Mouse (Mus musculus): ENCODE data around the gene Olfr1232.

The Olfr1232 gene

DNA sequence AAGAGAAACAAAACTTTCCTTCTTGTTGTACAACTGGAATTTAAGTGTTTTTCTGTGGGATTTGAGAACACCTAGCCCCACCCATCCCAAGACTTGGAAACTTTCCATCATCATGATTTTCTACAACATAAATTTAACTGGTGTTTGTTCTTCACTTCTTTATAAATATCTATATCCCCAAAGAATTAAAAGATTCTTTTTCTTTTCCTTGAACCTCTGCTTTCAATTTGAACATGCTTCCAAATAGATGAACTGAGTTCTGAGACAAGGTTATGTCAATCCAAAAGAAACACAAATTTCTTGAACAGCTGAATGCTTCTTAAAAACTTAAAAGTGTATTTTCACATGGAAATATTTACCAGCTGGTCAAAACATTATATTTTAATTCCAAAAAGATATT lies at the start of gene Olfr1232:
Olfr1232 (minus strand) TSS at position 101 of the 400 bp plus-strand sequence.
- DNase-seq = no peak

DNA sequence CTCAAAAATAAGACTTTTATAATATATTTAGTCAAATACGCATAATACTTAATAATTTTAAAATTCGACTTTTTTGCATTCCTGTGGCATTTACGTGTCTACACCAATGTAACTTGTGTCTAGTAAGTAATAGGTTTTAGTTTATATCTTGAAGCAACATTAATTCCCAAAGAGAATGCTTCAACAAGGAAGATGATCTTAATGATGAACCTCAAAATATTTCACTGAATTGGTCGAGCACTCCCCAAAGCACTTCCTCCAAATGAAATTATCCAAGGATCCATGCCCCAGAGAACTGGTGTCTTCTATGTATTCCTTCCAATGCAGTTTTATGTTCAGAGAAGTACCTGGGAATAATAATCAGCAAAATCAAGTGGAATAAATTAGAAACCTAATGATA lies 35.3 kb upstream of the Olfr1232 start, which contains the start of gene Olfr1234:
Olfr1234 (minus strand) TSS at position 101 of the 400 bp plus-strand sequence.
- DNase-seq = no peak

DNA sequence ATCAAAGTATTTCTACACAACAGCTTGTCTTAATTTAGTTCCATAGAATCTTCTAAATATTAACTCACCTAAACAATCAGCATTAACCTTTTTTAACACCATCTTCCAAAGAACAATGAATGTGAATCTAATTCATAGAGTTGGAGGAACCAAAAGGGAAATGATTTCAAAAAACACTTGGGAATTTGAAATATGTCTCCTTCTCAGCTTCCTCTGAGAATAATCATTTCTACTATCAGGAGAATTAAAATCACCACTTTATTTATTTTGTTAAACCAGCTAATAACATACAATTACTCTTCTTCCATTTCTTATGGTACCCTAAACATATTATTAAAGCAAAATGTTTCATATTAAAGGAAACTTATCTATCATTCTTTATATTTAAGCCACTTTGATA lies 12.8 kb upstream of the Olfr1232 start, which contains the start of gene Olfr1233:
Olfr1233 (minus strand) TSS at position 101 of the 400 bp plus-strand sequence.
- no peak for DNase-seq

DNA sequence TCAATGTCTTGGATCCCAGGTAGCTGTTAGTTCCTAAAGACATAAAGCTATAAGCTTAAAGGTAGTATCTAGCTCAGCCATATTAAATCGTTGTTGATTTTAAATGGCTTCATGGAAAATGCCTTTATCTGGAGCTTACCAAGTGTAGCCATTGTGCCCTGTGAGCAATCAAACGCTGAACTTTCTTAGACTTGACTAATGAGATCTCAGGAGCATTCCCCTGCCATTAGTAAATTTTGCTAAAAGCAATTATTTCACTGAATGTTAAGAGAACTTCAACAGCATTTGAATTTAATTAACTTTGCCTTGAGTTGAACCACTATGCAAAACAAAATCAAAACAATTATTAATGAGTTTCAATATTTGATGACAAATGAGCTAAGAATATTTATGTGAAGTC lies 22.5 kb downstream of the Olfr1232 start, which contains the start of gene Olfr1231:
Olfr1231 (minus strand) TSS at position 101 of the 400 bp plus-strand sequence.
- DNase-seq = no peak

DNA sequence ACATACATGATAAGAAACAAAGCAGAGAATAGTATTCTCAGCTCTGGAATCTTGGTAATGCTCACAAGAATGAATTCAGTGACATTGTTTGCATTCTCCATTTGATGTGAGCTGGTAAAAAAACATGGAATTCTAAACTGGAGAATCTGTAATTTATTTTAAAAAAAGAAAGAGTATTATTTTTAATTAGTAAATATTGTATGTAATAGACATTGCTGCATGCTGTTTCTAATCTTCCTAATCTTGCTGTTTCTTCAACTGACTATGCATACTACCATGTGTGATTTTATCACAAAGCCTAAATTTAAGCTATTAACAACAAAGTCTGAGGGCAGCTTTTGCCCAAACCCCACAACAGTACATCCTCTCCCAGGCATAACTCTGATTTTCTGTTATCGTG lies 32.3 kb downstream of the Olfr1232 start, which contains the start of gene Olfr1230:
Olfr1230 (minus strand) TSS at position 101 of the 400 bp plus-strand sequence.
- DNase-seq = no peak

DNA sequence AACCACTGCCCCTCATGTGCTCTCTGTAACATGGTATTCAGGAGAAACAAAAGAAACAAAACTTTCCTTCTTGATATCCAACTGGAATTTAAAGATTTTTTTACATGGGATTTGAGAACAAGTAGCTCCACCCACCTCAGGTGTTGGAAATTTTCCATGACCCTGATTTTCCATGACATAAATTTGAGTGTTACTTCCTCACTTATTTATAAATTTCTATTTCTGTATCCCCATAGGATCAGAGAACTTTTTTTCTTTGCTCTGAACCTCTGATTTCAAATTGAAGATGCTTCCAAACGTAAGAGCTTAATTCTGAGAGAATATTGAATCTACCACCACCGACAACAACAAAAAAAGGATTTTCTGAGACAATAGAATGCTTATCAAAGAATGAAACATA lies 41.6 kb downstream of the Olfr1232 start, which contains the start of gene Olfr1229:
Olfr1229 (minus strand) TSS at position 101 of the 400 bp plus-strand sequence.
- DNase-seq = no peak

All from thymus, postnatal 14 days (tissue).